Mouse (Mus musculus) erythroblast, embryonic 14.5 days (primary cell): ENCODE measurements around the gene Lsr.

Source experiments
- GATA1 ChIP-seq: IDR thresholded peaks from 2 replicates; pipeline ENCODE4 v1.6.1; 2012; ENCODE audit warnings: low read length, inconsistent platforms, mixed read lengths
- TAL1 ChIP-seq: IDR thresholded peaks from 3 replicates; pipeline ENCODE4 v1.6.1; 2012; ENCODE audit warnings: low read length, inconsistent platforms, mixed read lengths

DNA sequence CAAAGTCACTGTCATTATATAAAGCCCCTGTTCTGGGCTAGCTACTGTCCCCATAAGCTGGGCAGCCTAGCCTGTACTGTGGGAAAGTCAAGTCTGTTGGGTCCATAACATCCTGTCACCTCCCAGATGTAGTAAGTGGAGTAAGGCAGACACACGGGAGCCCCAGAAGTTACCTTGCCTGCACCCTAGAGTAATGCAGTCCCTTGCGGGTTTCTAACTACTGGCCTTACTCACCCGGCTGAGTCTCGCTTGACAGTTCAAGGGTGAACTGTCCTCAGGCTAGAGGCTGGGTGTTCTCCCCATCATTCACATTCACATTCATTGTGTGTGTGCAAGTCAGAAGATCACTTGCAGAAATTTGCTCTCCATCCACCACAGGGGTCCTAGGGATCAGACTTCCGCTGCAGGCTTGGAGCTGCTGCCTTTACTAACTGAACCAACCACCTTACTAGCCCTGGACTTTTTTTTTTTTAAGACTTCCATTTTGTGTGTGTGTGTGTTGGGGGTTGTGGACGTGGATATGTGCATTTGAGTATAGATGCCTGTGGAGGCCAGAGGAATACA, 13.4 kb downstream of the Lsr start:
- TF ChIP-seq GATA1 (no peak), TAL1 (no peak)
